Mouse (Mus musculus): ENCODE measurements around the gene Rhog. TPM values are rescaled to one million over a fixed set of nuclear protein-coding genes. Genes with fewer than 3 reads are reported as not detected.

Rhog gene
- polyA plus RNA-seq, 1 experiment = 210 TPM

DNA sequence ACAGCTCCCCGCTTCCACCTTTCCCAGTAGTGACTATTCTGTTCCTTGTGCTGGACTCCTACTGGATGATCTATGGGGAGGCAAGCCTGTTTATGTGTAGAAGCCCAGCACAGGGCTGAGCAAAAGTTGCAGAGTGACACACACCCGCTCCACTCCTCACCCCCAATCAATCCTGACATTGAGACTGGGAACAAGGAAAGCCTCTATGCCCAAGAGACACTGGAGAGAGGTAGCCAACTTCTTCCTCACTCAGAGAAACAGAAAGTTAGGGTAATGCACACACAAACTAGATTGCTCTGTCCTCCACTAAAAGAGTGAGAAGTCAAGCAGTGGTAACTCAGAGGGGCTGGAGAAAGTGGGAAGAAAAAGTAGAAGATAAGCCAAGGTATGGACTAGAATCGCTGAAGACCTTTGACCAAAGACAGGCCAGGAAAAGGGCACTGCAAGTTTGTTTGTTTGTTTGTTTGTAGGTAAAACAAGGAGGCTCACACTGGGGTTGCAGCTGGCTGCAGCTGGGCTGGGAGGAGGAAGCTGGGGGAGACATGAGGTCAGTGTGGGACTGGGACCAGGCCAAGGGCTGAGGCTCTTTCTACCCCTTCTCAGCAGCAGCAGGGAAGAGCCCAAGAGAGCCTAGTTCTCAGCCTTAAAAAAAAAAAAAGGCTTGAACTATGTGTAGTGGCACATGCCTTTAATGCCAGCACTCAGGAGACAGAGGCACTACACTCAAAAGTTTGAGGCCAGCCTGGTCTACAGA is 10.9 kb downstream of the Rhog start:
- H3K36me3 ChIP-seq (replicated peaks; ENCODE audit: low read length) = peaks cover 71% of the 10 kb centered on the region
- H3K4me3 ChIP-seq (replicated peaks) = peak overlapping the region; percentile 78
- H3K9me3 ChIP-seq = no peaks in the 10 kb centered on the region
- no peaks in the 10 kb centered on the region for H3K27me3 ChIP-seq (replicated peaks)
- H3K4me1 ChIP-seq = peaks cover 85% of the 10 kb centered on the region
- TF ChIP-seq GATA1 (IDR thresholded peaks at IDR 0.05; ENCODE audit: borderline replicate concordance, low read length) (no peak), FLI1 (IDR thresholded peaks at IDR 0.05; ENCODE audit: low read length) (no peak)

DNA sequence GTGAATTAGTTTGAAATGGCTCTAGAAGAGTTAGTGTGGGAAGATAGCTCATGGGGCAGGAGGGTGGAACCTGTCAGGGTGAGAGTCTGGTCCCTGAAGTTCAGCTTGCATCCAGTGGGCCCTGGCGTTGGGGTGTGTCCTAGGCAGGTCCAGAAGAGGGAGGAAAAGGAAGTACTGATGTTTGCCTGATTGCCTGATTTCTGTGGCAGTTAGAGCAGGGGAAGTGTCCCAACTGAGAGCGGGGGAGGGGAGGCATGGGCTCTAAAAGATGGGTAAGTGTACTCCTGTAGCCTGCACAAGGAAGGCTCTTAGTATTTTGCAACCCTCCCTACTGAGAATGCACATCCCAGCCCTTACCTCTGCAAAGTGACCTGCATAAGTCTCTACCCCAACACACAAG is 12.0 kb downstream of the Rhog start:
- TF ChIP-seq FLI1 (IDR thresholded peaks at IDR 0.05; ENCODE audit: low read length) = no peak
- TF ChIP-seq GATA1 (IDR thresholded peaks at IDR 0.05; ENCODE audit: borderline replicate concordance, low read length) = no peak
- peaks cover 91% of the 10 kb centered on the region for H3K4me1 ChIP-seq
- peaks cover 82% of the 10 kb centered on the region for H3K36me3 ChIP-seq (replicated peaks; ENCODE audit: low read length)
- H3K4me3 ChIP-seq (replicated peaks) = peak overlapping the region; percentile 74
- H3K27me3 ChIP-seq (replicated peaks) = no peaks in the 10 kb centered on the region
- no peaks in the 10 kb centered on the region for H3K9me3 ChIP-seq

DNA sequence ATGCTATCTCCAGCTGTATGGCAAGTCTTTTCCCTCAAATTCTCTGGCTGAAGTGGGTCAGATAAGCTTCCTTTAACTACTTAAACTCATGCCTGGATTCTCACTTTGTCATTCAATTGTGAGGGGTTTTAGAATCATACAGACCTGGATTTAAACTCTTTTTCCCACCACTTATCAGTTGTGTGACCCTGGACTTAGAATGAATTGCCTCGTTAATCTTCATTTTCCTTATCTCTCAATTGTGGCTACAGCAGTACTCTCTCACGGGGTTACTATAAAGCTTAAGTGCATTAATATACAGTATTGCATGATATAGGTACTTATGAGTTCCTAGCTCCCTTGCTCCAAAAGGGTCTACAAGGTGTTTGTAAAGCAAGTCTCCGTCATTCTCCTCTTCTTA is 12.9 kb downstream of the Rhog start:
- TF ChIP-seq FLI1 (IDR thresholded peaks at IDR 0.05; ENCODE audit: low read length) (no peak), GATA1 (IDR thresholded peaks at IDR 0.05; ENCODE audit: borderline replicate concordance, low read length) (no peak)
- H3K4me3 ChIP-seq (replicated peaks) = peak overlapping the region; percentile 48
- no peaks in the 10 kb centered on the region for H3K27me3 ChIP-seq (replicated peaks)
- H3K4me1 ChIP-seq = peaks cover 86% of the 10 kb centered on the region
- no peaks in the 10 kb centered on the region for H3K9me3 ChIP-seq
- peaks cover 91% of the 10 kb centered on the region for H3K36me3 ChIP-seq (replicated peaks; ENCODE audit: low read length)

DNA sequence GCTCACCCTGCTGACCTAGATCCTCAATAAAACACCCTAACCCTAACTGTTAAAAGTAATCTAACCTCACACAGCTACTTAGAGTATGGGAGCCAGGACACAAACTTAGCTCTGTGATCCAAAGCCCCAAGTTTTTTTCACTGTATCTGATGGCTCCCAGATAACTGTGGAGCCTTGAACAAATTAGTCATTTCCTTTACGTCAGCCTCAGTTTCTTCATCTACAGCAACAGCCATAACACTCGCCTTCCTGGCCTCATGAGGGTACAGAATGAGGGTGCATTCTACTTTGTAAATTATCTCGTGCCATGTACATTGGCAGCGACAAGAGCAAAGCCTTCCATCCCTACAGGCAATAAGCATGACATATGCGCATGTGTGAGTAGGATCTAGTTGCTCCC is 13.5 kb downstream of the Rhog start:
- peaks cover 85% of the 10 kb centered on the region for H3K4me1 ChIP-seq
- peak overlapping the region; percentile 78 for H3K4me3 ChIP-seq (replicated peaks)
- TF ChIP-seq GATA1 (IDR thresholded peaks at IDR 0.05; ENCODE audit: borderline replicate concordance, low read length) = no peak
- H3K36me3 ChIP-seq (replicated peaks; ENCODE audit: low read length) = peaks cover 92% of the 10 kb centered on the region
- H3K9me3 ChIP-seq = no peaks in the 10 kb centered on the region
- no peaks in the 10 kb centered on the region for H3K27me3 ChIP-seq (replicated peaks)

DNA sequence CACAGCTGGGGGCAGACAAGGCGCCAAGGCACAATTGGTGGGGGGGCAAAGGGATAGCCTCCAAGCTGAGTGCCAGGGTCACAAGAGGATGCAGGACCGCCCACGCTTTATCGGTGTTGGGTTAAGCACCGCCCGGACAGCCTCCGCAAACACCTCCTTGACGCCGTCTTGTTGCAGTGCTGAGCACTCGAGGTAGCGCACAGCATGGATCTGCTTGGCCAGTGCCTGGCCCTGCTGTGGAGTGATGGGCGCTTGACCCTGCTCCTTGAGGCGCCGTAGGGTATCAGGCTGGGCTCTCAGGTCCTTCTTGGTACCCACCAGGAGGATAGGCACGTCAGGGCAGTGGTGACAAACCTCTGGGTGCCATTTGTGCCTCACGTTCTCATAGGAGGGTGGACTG is 16.3 kb downstream of the Rhog start:
- H3K27me3 ChIP-seq (replicated peaks) = no peaks in the 10 kb centered on the region
- peaks cover 73% of the 10 kb centered on the region for H3K4me1 ChIP-seq
- no peaks in the 10 kb centered on the region for H3K9me3 ChIP-seq
- peak overlapping the region; percentile 8 for H3K4me3 ChIP-seq (replicated peaks)
- no peak for TF ChIP-seq FLI1 (IDR thresholded peaks at IDR 0.05; ENCODE audit: low read length)
- no peak for TF ChIP-seq GATA1 (IDR thresholded peaks at IDR 0.05; ENCODE audit: borderline replicate concordance, low read length)
- H3K36me3 ChIP-seq (replicated peaks; ENCODE audit: low read length) = peaks cover 98% of the 10 kb centered on the region

DNA sequence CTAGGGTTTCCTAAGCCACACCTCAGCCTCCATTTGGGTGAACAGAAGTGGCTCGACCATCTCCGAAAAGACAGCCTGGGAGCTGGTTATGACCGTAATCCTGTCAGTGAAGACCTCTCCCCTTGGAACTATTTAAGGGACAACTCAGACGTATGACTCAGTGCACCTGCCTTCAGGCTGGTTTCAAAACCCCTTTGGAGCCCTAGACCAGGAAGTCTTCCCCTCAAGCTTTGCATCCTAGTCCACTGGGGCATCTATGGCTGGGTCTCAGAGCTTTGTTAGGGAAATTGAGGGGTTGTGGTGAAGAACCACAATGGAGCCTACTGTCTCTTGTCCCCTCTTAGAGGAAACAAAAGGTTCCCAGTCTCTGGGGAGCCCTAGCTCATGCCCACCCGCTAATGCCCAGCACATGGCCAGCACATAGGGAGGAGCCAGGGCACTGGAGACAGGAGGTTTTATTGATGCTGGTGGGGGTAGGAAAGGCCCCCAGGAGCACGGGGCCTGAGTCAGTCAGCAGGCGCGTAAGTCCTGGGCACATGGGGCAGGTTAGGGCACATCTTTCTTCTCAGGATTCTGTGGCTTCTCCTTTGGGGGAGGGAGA is 17.1 kb downstream of the Rhog start:
- H3K36me3 ChIP-seq (replicated peaks; ENCODE audit: low read length) = peaks cover 92% of the 10 kb centered on the region

DNA sequence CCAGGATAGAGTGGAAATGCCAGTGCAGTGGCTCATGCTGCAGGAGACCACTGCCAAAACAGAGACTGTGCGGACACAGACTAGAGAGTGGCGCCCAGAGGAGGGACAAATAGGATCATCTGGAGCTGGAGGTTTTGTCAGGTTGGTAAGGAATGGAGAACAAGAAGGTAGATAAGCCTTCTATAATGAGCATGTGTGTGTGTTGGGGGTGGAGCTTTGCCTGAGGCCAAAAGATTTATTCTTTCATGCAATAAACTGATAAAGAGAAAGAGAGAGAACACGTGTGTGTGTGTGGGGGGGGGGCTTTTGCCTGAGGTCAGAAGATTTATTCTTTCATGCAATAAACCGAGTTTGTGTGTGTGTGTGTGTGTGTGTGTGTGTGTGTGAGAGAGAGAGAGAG is 22.8 kb downstream of the Rhog start:
- Histone ChIP-seq H3K4me3 (replicated peaks) (no peak overlapping the region), H3K27me3 (replicated peaks) (no peaks in the 10 kb centered on the region), H3K9me3 (no peaks in the 10 kb centered on the region), H3K4me1 (peaks cover 49% of the 10 kb centered on the region), H3K36me3 (replicated peaks; ENCODE audit: low read length) (peaks cover 48% of the 10 kb centered on the region)
- TF ChIP-seq GATA1 (IDR thresholded peaks at IDR 0.05; ENCODE audit: borderline replicate concordance, low read length) (no peak), FLI1 (IDR thresholded peaks at IDR 0.05; ENCODE audit: low read length) (no peak)

More for the DNA sequence above, 17.1 kb downstream of the Rhog start:
- no peak overlapping the region for H3K4me3 ChIP-seq (replicated peaks)
- TF ChIP-seq FLI1 (IDR thresholded peaks at IDR 0.05; ENCODE audit: low read length) (no peak), GATA1 (IDR thresholded peaks at IDR 0.05; ENCODE audit: borderline replicate concordance, low read length) (no peak)
- peaks cover 69% of the 10 kb centered on the region for H3K4me1 ChIP-seq
- H3K9me3 ChIP-seq = no peaks in the 10 kb centered on the region
- no peaks in the 10 kb centered on the region for H3K27me3 ChIP-seq (replicated peaks)

DNA sequence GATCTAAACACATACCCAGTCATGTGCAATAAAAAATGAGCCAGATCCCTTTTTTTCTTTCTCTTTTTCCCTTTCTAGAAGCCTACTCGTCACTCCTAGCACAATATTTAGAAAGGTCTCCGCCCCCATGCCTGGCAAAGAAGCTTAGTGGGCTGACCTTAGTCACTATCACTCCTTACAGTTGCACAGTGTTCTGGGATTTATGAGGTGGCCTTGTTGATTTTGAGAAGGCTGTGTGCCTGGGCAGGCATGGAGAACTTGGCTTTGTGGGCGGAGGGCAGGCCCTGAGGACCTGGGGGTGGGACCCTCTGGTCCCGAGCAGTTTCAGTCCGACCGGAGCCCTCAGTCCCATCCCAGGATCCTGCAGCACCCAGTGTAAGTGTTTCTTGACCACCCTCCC is 26.0 kb downstream of the Rhog start:
- peaks cover 37% of the 10 kb centered on the region for H3K4me1 ChIP-seq

DNA sequence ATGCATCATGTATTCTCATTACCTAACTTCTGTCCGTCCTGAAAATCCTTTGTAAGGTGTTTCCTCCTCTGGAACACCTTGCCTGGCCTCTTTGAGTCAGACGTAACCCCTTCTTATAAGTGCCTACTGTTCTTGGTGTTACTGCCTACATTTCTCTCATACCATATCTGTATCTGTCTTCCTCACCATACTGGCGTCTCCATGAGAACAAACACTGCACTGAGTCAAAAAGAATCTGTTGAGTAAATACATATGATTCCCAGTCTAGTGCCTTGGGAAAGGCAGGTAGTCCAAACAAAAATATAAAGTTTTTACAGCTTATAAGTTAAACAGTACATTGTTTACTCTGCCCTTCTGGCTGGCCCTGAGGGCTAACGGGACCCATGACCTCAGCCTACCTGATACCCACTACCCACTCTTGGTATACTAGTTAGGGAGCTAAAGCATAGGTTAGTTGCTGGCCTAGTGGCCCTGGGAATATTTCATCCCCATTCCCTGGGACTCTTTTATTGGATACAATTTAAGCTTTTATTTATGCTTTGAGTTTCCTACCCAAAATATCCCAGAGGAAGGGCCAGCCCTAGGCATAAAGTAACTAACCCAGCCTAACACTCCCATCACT is 27.7 kb downstream of the Rhog start:
- Histone ChIP-seq H3K4me1 (peaks cover 45% of the 10 kb centered on the region), H3K4me3 (replicated peaks) (no peak overlapping the region), H3K27me3 (replicated peaks) (no peaks in the 10 kb centered on the region), H3K9me3 (no peaks in the 10 kb centered on the region), H3K36me3 (replicated peaks; ENCODE audit: low read length) (peaks cover 36% of the 10 kb centered on the region)
- TF ChIP-seq FLI1 (IDR thresholded peaks at IDR 0.05; ENCODE audit: low read length) (no peak), GATA1 (IDR thresholded peaks at IDR 0.05; ENCODE audit: borderline replicate concordance, low read length) (no peak)

More for the DNA sequence above, 26.0 kb downstream of the Rhog start:
- Histone ChIP-seq H3K4me3 (replicated peaks) (no peak overlapping the region), H3K27me3 (replicated peaks) (no peaks in the 10 kb centered on the region), H3K9me3 (no peaks in the 10 kb centered on the region), H3K36me3 (replicated peaks; ENCODE audit: low read length) (peaks cover 40% of the 10 kb centered on the region)
- TF ChIP-seq FLI1 (IDR thresholded peaks at IDR 0.05; ENCODE audit: low read length) (no peak), GATA1 (IDR thresholded peaks at IDR 0.05; ENCODE audit: borderline replicate concordance, low read length) (no peak)

DNA sequence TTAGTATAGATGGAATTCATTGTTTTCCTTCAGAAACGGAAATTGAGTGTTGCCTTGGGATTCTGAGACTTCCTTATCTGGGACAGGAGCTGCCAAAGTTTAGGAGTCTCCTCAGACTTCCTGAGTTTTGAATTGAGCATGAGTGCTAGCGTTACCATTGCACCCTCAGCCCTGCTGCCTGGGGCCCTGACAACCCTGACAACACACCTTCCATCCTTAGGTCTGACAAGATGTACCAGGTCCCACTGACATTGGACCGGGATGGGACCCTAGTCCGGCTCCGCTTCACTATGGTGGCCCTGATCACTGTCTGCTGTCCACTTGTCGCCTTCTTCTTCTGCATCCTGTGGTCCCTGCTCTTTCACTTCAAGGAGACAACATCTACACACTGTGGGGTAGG is 29.8 kb downstream of the Rhog start:
- Histone ChIP-seq H3K9me3 (no peaks in the 10 kb centered on the region), H3K27me3 (replicated peaks) (no peaks in the 10 kb centered on the region), H3K36me3 (replicated peaks; ENCODE audit: low read length) (peaks cover 29% of the 10 kb centered on the region), H3K4me3 (replicated peaks) (no peak overlapping the region), H3K4me1 (peaks cover 47% of the 10 kb centered on the region)
- no peak for TF ChIP-seq FLI1 (IDR thresholded peaks at IDR 0.05; ENCODE audit: low read length)
- no peak for TF ChIP-seq GATA1 (IDR thresholded peaks at IDR 0.05; ENCODE audit: borderline replicate concordance, low read length)
